Mouse (Mus musculus) urinary bladder, postnatal 36 days (tissue): ENCODE data around the gene Rpn1.

Source experiments
- DNase-seq, 2 experiments: peaks; one replicate each; pipeline ENCODE4 v3.0.0; 2022; ENCODE audit warnings: low spot score in 2 of 2, mixed read lengths in 1 of 2

Rpn1 gene

DNA sequence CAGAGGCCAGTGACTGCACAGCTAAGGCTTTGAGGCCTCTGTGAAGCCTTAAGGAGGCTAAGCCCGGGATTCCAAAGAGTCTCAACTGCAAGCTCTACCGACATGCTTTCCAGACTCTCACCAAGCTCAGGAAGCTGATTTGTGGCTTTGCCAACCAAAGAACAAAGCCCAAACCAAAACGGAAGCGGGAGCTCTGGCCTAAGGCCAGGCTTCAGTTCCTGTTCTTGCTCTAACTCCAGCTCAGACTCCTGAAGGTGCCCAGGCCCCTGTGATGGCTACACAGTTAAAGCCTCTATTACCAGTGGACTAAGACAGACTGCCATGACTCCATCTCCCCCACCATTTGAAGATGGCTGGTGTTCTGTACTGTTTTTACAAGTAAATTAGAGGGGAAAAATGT lies 19.2 kb upstream of the Rpn1 start:
- DNase-seq = peak in 1 of 2 experiments; percentile 51

DNA sequence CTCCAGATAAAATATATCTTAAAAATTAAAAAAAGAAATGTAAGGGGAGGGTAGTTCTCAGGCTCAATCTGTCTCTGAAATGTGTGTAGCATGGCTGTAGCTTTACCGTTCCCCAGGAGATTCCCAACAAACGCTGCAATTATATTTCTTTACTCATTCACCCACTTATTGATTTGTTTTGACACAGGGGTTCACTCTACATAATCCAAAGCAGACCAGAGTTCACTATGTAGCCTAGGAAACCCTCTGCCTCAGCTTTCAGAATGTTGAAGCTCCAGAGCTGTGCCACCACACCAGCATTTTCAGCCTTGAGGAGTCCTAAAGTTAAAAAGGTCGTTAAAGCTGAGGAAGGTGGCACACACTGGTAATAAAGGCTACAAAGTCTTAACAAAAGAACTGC lies 18.3 kb upstream of the Rpn1 start:
- no peak for DNase-seq

DNA sequence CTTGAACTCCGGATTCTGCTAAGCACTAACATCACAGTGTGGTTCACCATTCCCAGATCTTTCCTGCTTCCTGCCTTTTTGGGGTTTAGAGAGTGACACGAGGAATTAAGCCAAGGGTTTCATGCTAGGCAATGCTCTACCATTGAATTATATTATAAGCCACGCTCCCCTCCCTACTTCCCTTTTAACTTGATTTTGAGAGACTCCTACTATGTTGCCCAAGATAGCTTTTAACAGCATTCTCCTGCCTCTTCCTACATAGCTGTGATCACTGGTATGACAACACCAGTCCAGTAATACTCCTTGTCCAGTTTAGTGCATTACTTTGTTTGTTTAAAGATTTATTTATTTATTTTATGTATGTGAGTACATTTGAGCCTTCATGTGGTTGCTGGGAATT lies 16.6 kb upstream of the Rpn1 start:
- no peak for DNase-seq

DNA sequence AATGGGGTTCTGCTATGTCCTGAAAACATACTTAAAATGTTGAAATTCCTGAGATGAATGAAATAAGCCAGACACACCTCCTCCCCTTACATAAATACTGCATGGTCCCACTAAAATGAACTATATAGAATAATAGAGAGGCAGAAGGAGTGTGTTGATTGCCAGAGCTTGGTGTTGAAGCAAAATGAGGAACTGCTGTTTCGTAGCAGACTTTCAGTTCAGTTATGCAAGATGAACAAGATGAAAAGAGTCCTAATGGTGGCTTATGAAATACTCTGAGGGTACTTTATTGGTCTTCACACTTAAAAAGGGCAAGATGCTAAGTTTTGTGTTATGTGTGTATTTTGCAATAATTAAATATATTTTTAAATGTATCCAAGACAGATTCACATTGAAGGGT lies 15.5 kb upstream of the Rpn1 start:
- DNase-seq = no peak

DNA sequence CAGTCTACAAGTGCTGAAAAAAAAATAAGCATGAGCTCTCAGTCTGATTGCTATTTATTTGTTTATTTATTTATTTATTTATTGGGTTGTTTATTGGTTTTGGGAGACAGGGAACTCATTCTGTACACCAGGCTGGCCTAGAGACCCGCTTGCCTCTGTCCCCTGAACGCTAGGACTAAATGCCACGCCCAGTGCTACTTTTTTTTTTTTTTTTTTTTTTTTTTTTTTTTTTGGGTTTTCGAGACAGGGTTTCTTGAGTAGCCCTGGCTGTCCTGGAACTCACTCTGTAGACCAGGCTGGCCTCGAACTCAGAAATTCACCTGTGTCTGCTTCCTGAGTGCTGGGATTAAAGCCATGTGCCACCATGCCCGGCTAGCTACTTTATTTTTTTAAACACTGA lies 13.8 kb upstream of the Rpn1 start:
- DNase-seq = no peak

DNA sequence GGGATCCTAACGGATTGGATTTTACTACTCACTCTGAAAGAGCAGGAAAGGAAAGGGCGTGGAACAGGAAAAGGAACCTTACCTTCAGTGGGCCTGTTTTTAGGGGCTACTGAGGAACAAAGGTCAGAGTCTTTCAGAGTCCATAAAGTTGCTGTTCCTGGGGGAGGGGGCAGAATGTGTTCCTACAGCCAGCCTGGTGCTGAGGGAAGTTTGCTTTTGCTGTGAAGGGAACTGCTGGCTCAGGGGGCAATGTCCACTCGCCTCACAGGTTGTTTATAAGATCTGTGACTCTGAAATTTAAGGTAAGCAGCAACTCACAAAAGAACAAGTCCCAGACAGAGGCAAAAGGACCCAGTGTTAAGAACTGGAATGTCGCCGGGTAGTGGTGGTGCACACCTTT lies 13.1 kb upstream of the Rpn1 start:
- no peak for DNase-seq

DNA sequence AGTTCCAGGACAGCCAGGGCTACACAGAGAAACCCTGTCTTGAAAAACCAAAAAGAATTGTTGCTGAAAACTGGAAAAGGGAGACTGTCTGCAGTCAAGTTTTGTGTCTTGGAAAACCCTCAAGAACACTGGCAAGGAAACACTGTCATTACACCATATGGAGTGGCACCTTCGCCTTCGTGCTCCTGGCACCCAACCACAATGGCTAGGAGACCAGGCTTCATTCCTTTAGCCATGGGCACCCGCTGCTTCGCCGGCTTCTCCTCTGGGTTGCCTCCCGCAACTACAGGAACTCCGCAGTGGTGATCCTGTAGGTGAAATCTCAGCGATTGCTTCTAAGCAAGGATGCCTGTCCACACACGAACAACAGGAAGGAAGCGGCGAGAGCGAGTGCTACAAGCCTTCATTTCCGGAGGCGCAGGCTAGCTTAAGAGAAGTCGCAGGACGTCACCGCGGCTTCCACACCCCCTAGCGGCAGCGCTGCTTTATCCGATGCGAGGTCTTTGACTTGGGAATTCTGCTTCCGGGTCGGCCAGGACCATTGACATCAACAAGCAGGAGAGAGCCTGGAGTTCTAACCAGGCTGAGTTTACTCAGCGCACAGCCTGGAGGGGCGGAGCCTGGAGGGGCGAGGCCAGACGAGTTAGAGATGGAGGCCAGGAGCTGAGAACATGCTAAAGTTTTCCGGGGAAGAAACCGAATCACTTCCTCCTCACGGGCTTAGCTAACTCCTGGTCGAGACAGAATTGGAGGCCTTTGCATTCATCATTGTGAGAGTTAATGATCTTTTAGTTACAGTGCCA lies 9.3 kb upstream of the Rpn1 start:
- peak; percentile 86 to 96 for DNase-seq

DNA sequence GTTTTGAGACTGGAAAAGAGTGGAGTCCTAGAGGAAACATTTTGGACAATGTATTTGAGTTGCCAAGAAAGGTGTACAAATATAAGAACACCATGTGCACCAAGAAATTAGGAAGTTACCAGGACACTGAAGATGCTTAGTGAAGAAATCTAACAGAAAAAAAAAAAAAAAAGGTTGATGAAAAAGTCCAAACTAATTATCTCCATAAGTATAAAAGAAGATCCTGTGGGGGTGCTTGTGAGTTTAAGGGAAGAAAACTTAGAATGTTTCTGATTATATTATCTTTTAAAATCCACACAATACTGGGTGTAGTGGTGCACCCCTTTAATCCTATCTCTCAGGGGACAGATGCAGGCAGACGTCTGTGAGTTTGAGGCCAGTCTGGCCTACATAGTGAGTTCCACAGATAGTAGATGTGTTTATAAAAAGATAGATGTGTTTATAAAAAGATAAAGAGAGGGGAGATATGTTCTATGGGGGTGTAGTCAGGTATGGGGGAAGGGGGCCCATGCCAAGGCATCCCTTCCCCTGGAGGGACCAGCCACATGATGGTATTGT lies 8.2 kb upstream of the Rpn1 start:
- DNase-seq = no peak

DNA sequence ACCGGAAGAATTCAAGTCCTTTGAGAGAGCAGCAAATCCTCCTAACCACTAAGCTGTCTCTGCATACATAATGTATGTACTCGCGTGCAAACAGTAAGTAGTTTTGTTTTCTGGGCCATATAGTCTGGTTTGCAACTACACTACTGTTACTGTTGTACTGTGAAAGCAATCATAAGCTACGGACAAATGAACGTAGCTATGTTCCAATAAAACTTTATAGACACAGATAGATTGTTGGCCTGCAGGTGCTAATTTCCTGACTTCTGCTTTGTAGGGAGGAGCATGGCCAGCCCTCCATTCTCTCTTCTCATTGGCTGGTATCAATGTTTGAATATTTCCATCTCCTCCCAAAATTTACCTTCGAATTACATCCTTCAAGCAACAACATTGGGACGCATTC lies 1.2 kb upstream of the Rpn1 start:
- no peak for DNase-seq

DNA sequence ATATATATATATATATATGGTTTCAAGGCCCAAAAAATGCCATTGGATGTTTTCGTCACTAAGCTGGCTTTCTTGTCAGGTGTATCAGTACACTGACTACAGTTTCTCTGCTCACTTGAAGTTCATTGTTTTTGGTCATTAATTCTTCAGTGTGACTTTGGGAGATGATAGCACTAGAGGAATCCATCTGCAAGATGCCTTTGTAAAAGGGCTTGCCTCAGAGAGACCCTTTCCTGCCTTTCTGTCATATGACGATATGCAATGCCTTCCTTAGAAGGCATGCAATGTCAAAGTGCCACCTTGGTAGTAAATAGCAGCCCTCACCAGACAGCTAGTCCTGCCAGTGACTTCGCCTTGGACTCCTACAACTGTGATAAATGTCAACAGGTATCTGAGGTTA lies 610 bp upstream of the Rpn1 start:
- no peak for DNase-seq

DNA sequence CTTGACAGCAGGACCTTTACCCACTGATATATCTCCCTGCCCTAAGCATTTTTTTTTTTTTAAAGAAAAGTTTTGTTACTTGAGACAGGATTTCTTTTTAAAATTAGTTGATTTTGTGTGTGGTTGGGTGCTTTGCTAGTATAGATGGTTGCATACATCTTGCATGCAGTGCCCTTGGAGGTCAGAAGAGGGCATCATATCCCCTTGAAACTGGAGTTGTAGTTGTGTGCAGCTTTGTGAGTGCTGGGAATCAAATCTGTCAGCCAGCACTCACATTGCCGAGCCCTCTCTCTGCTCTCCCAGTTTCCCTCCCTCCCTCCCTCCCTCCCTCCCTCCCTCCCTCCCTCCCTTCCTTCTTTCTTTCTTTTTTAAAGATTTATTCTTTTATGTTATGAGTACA lies 4.7 kb downstream of the Rpn1 start:
- no peak for DNase-seq

DNA sequence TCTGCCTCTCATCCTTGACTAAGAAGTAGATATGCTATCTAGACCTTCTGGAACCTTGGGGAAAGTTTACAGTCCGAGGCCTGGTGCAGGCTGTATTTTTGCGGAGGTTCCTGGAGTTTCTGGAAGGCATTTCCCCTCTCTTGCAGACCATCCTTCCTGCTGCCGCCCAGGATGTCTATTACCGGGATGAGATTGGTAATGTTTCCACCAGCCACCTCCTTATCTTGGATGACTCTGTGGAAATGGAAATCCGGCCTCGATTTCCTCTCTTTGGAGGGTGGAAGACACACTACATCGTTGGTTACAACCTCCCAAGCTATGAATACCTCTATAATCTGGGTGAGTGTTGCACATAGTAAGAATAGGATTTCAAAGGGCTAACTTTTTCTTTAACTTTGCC lies 11.1 kb downstream of the Rpn1 start:
- no peak for DNase-seq

DNA sequence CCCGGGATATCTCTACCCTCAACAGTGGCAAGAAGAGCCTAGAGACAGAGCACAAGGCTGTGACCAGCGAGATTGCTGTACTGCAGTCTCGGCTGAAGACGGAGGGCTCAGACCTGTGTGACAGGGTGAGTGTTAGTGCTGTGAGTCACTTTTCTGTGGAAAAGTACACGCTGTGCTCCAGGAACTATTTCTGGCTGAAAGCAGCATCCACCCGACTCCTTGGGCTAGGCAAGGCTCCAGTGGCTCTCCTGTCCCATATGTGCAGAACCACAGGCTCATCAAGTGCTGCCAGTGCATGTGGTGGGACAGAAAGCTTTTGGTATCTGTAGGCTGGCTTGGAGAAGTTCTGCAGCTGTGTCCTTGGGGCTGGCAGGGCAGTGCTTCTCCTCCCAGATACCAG lies 17.8 kb downstream of the Rpn1 start:
- no peak for DNase-seq

DNA sequence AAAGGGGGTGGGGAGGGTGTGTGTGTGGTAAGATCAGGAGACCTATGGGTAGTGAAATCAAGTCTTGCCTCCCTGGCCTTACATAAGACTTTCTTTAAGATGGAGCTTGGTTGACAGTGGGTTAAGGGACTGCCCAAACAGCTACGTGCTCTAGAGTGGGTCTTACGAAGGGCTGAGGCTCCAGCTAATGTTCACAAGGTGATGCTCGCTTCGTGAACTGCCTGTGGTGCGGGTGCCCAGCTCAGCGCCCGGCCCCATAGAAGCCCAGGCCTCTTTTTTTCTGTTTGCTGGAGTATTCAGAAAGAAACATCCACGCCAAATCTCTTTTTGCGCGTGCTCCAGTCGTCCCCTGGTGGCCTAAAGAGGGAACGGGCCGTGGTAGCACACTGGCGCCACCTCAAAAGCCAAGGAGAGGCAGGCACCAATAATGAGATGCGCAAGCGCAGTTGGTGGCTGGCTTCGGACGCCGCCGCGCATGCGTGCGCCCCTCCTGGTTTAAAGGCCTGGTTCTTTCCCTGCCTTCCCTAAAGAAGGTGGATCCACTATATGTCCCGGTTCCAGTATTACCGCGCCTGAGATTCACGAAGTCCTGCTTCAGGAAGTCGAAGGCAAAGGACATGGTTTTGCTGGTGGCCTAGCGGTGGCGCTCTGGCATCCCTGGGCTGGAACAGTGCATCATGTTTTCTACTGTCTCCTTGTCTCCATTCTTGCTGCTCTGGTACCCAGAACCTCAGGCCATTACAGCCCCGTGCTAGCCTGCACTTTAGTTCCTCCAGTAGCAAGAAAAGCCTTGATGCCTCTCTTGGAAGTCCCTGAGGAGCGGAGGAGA lies 21.7 kb downstream of the Rpn1 start:
- peak; percentile 81 to 88 for DNase-seq

DNA sequence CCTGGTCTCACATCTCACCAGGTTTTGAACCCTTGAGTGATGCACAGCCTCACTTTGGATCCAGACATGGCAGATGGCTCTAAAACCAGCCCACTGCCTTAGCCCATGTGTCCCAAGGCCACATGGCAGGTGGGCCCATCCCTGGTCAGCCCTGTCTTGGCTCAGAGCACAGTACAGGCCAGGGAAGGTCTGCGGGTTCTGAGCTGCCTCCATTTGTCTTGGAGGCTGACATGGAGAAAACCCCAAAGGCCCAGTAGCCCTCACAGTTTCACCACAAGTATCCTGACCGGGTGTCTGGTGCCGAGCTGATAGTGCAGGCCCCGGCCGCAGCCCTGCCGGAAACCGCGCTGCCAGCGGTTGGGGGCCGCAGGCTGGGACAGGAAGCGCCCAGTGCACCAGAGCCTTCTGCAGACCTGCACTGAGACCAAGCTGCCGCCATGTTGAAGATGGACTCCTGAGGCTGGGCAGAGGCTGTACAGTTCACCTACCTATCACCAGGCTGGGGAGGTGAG lies 22.4 kb downstream of the Rpn1 start:
- no peak for DNase-seq

DNA sequence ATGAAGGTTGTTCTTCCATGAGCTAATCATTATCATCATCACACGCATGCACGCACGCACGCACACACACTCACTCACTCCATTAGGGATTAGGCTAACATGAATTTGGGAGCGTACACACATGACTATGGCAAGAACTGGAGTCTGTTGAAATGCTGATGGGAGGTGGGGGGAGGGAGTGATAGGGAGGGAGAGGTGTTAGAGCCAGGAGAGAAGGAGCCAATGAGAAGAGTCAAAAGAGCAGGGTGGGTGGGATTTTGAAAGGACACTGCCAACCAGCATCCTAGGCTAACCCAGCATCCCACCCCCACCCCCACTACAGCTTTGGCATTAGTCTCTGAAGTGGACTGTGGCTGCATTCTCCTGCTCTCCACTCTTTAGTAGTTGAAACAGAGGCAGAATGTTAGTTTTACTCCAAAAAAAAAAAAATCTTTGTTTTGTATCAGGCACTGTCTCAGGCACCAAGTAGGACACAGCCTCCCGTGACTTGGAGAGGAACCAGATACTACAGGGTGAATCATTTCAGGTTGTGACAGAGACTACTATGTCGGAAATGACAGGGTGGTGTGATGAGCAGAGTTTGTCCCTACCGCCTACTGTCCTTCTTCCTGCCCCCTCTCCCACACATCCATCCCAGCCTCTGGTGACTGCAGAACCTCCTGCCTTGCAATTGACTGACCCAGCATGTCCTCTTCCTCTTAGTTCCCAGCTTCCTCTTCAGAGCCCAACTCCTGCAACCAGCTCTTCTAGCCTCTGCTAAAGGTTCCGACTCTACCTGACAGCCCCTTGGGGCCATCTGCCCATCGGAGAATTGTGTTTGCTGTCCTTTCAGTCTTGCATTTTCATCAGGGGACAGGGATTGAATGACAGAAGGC lies 23.6 kb downstream of the Rpn1 start:
- DNase-seq = no peak

DNA sequence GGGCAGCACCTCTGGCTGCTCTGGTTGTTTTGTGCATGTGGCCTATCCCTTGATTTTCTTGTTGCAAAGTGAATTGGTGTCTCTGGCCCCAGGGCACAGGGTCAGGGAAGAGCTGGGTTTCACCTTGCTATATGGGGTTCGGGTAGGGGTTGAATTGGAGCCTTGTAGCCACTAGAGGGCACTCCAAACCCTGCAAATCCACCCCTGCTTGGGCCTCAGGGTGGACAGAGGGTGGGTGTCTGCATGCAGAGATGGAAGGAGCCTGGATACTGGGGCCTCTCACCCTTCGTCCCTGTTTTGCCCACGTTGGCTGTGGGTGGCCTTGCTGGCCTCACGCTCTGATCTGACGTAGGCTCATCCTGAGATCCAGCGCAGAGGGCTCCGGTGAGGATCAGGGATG lies 28.9 kb downstream of the Rpn1 start:
- DNase-seq = peak; percentile 37 to 51

DNA sequence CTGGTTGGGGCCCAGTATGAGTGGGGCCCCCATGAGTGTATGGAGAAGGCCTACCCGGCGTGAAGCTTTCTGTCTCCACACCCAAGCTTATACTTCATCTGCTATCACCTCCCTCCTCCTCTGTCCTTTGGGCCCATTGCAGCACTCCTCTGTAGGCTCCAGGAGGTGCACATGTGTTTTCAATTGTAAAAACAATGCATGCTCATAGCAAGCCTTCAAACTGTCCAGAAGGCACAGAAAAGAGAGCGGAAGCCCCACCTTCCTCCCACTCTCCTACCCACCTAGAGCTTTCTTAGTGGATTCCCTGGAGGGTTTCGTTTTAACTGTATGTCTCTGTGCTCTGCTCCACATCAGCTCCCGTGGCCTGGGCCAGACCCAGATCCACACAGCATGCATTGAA lies 30.1 kb downstream of the Rpn1 start:
- no peak for DNase-seq

DNA sequence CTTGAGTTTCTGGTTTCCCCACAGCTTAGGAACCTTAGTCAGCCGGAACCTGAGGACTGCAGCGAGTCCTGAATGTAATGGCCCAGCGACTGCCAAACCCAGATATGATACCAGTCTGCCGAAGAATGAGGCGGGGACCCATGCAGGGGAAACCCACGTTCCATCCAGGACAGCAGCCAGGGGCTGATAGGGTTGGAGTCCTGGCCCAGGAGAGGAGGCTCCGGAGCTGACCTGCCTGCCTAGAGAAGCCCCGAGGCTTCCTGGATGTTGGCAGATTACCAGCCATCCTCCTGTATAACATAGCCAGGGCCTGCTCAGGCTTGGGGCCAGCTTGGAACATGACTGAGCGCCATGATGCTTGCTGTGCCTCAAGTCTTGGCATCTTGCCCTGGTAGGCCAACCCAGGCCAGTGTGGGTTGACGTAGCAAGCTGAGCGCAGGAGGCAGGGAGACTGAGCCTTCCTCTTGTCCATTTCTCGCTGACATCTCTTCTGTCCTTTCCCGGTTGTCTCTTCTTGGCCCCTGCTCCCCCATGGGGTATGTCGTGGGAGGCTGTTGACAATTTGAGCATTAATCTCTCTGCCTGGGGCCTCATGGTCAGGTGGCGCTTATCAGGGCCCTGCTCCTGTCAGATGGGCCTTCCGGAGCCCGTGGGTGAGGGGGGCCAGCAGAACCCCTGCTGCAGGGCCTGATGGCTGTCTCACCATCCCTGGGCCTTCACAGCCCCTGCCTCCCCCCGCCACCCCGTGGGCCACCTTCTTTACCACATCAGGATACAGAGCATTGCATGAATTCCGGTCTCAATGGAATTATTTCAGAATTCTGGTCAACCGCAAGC lies 32.3 kb downstream of the Rpn1 start:
- DNase-seq = no peak

DNA sequence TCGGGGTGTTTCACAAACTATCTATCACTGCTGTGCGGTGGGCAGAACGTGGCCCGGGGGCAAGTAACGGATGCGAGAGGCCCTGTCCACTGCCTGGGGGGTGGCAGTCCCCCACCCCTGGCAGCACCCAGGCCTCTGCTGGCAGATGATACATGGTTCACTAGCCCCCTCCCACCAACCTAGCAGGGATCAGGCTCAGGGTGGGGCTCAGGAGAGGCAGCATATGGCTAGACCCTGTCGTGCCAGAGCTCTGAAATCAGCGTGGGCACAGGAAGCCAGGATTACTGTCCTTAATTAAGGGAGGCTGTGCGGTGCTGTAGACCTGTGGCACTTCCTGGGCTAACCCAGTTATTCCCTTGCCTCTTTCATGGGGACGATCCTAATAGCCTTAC lies 32.9 kb downstream of the Rpn1 start:
- DNase-seq = no peak

DNA sequence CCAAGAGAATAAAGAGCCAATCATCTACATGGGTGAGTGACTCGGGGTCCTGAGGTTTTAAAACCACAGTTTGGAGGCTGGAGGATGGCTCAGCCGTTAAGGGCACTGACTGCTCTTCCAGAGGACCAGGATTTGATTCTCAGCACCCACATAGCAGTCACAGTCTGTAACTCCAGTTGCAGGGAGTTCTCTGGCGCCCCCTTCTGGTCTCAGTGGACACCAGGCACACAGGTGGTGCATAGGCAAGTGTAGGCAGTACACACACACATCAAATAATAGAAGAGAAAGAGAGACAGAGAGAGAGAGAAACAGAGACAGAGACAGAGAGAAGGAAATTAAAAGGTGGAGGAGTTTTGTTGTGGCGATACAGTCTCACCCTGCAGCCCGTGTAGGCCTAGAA lies 35.0 kb downstream of the Rpn1 start:
- no peak for DNase-seq
